Mouse (Mus musculus) intestine, postnatal 0 days (tissue): ENCODE measurements at regions not wholly inside any gene's neighbourhood (a gene's known extent, or its start where the extent isn't known, plus 50 kb on each side); places are given as distances from the start of the nearest gene placed in this dataset.

Source experiments
- ATAC-seq: fragments of 200-750 bp; cut with Nextera tagmentation; 2 replicates; pipeline ENCODE4 v1.8.0; 2017; ENCODE audit warnings: mild to moderate bottlenecking, moderate TSS enrichment, moderate library complexity
- H3K27ac ChIP-seq: fragments of 300-500 bp; sonication (generic); 2 replicates; pipeline ENCODE4 v1.5.1; 2014; ENCODE audit warnings: mild to moderate bottlenecking, low read depth, low read length, moderate library complexity
- H3K27me3 ChIP-seq: fragments of 300-500 bp; sonication (generic); replicated peaks from 2 replicates; pipeline ENCODE4 v1.6.1; 2014; ENCODE audit warnings: low read length, mixed read lengths; ENCODE audit not compliant: control insufficient read depth, insufficient read depth
- H3K36me3 ChIP-seq: fragments of 300-500 bp; sonication (generic); 2 replicates; pipeline ENCODE4 v1.6.1; 2014; ENCODE audit warnings: mild to moderate bottlenecking, moderate library complexity; ENCODE audit not compliant: control insufficient read depth, insufficient read depth
- H3K4me1 ChIP-seq: fragments of 300-500 bp; sonication (generic); replicated peaks from 2 replicates; pipeline ENCODE4 v1.6.1; 2014; ENCODE audit warnings: antibody characterized with exemption, low read length, mixed read lengths; ENCODE audit not compliant: control insufficient read depth, insufficient read depth
- H3K4me2 ChIP-seq: fragments of 300-500 bp; sonication (generic); replicated peaks from 2 replicates; pipeline ENCODE4 v1.6.1; 2014; ENCODE audit warnings: low read depth, mild to moderate bottlenecking, moderate library complexity
- H3K4me3 ChIP-seq: fragments of 300-500 bp; sonication (generic); 2 replicates; pipeline ENCODE4 v1.5.1; 2014; ENCODE audit warnings: low read depth, low read length
- H3K9ac ChIP-seq: fragments of 300-500 bp; sonication (generic); 2 replicates; pipeline ENCODE4 v1.6.1; 2014; ENCODE audit warnings: mild to moderate bottlenecking, low read depth, low read length
- H3K9me3 ChIP-seq: fragments of 300-500 bp; sonication (generic); 2 replicates; pipeline ENCODE4 v1.6.1; 2016; ENCODE audit warnings: mixed run types; ENCODE audit not compliant: control insufficient read depth
- CTCF ChIP-seq: sonication (generic); IDR thresholded peaks from 2 replicates; pipeline ENCODE4 v1.5.1; 2016; ENCODE audit warnings: low read depth, mild to moderate bottlenecking, control low read depth, antibody characterized with exemption, moderate library complexity
- WGBS: fragments of 180-500 bp; shearing (Covaris S2); extraction: QIAGEN DNeasy Blood & Tissue Kit; methylation state at CpG from one replicate; pipeline ENCODE4 v1.1.7; 2014; 5-methylcytosine and 5-hydroxymethylcytosine counted together

DNA sequence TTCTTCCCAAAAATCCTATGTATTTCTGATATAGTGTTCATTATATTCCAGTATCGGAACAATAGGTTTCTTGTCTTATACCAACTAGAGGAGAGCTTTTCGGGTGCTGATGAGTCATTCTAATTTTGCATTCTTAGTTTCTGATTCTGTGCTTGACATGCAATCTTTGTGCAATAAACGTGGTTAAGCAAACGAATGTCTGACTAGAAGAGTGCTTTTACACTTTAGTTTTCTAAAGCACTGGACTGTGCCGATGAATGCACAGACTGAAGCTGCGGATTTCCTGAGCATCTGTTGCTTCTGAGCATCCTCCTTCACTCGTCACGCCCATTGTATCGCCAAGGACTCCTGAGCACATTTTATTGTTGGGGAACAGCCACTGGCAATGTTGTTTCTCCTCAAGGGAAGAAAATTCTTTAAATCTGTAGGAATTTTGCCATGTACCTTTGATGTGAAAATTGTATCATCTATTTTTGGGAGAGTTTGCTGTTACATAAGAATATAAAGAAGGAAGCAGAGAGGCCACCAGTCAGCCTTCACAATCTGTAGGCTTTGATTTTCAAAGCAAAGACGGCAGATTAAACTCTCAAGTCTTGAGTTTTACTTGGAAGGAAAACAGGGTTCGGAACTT is 346.8 kb downstream of the Plk2 start:
- Histone ChIP-seq H3K9me3 (no peaks in the 10 kb centered on the region), H3K4me2 (no peak overlapping the region), H3K4me3 (no peak overlapping the region), H3K27ac (no peak overlapping the region), H3K9ac (no peak overlapping the region), H3K27me3 (no peaks in the 10 kb centered on the region), H3K4me1 (no peaks in the 10 kb centered on the region), H3K36me3 (no peaks in the 10 kb centered on the region)
- ATAC-seq = no peak
- 68% methylated on average over 11 of the region's 11 CpGs for WGBS
- TF ChIP-seq CTCF = no peak

DNA sequence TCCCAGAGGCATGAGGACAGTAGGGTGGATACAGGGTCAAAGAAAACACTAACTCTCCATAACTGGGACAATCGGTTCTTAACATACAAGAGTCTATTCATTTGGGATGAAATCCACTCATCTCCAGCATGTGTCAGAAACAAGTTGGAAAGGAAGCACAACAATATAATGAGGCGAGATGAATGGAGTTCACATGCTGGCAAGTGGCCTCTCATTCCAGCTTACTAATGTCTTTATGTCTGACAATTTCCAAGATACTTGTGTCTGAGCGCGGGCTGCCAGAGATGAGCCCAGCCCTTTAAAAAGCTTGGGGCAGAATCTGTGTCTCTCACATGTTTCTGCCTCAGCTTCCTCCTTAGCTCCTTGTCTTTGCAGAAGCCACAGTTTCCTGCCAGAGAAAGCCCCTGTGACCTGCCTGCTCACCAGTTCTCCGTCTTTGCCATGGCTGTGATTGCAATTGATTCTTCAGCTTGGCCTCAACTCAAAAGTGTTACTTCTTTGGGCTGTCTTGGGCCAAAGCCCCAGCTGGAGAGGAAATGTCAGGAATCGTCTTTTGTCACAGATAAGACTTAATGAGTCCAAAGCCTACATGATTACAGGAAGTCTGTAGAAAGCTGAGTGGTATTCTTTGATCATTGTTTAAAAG is 352.5 kb downstream of the Plk2 start:
- no peak for ATAC-seq
- H3K4me1 ChIP-seq = no peaks in the 10 kb centered on the region
- H3K36me3 ChIP-seq = no peaks in the 10 kb centered on the region
- H3K9me3 ChIP-seq = no peaks in the 10 kb centered on the region
- H3K27me3 ChIP-seq = no peaks in the 10 kb centered on the region
- no peak overlapping the region for H3K9ac ChIP-seq
- H3K4me2 ChIP-seq = no peak overlapping the region; the same call in 1 of the 2 replicates
- H3K27ac ChIP-seq = no peak overlapping the region
- TF ChIP-seq CTCF = no peak
- WGBS = 41% methylated on average over 6 of the region's 6 CpGs
- H3K4me3 ChIP-seq = no peak overlapping the region

DNA sequence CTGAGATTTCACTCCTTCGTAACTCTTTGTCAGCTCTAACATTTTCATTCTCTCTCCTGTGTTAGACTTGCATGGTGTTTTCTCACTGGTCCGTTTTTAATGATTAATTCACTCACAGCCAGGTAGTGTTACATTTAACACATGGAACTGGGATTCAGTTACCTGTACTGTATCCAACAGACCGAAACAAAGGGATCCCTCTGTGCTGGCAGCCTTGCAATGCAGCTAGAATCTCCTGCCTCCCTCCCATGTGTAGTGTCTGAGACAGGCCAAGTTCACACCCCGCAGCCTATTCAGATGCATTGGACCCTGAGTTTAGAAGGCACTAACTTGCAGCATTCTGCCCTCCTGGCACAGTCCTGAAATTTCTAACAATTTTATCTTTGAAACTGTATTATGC is 357.9 kb downstream of the Plk2 start:
- ATAC-seq = no peak
- H3K9ac ChIP-seq = no peak overlapping the region
- no peak overlapping the region for H3K27ac ChIP-seq
- no peaks in the 10 kb centered on the region for H3K36me3 ChIP-seq
- no peaks in the 10 kb centered on the region for H3K9me3 ChIP-seq
- no peaks in the 10 kb centered on the region for H3K27me3 ChIP-seq
- no peak overlapping the region for H3K4me2 ChIP-seq
- no peak for TF ChIP-seq CTCF
- no peak overlapping the region for H3K4me3 ChIP-seq
- WGBS = 88% methylated on average over 4 of the region's 4 CpGs
- H3K4me1 ChIP-seq = no peaks in the 10 kb centered on the region

DNA sequence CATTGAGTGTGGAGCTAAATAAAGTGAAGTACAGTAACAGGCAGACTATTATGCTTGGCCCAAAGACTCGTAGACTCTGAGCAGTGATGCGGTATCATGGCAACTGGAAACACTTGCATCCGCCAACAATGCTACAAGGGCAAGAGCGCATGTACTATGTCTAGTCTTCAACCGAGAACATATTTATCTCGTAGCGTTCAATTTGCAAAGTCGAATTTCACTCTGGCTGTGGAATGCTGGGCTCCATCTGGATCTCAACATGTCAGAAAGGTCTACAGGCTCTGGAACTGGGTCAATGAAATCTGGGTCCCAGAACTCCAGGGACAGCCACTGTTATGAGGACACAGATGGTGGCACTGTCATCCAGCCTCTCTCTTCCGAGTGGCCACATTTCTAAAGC is 359.7 kb downstream of the Plk2 start:
- Histone ChIP-seq H3K27me3 (no peaks in the 10 kb centered on the region), H3K4me2 (no peak overlapping the region), H3K9ac (no peak overlapping the region), H3K36me3 (no peaks in the 10 kb centered on the region), H3K27ac (no peak overlapping the region), H3K4me3 (no peak overlapping the region), H3K4me1 (no peaks in the 10 kb centered on the region), H3K9me3 (no peaks in the 10 kb centered on the region)
- ATAC-seq = no peak
- WGBS = 87% methylated on average over 9 of the region's 9 CpGs
- TF ChIP-seq CTCF = no peak

DNA sequence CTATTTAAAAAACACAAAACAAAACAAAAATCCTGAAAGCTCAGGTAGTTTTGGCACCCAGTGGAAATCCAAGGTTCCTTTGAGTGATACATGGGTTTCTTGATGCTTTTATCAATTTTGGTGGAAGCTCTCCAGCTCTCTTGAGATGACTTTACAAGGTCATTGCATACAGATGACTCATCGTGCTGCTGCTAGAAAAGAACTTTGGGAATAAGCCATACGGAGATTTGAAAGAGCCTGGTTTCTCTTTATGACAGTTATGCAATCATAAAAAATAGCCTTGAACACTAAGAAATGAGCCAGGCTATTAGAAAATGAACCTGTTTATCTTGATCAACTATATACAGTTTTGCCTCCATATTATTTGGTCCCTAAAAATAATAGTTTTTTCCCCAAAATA is 362.0 kb downstream of the Plk2 start:
- no peak for ATAC-seq
- Histone ChIP-seq H3K4me3 (no peak overlapping the region), H3K4me2 (no peak overlapping the region), H3K4me1 (no peaks in the 10 kb centered on the region), H3K9ac (no peak overlapping the region), H3K9me3 (no peaks in the 10 kb centered on the region), H3K27ac (no peak overlapping the region), H3K36me3 (no peaks in the 10 kb centered on the region), H3K27me3 (no peaks in the 10 kb centered on the region)
- 36% methylated on average over 2 of the region's 2 CpGs for WGBS
- no peak for TF ChIP-seq CTCF

DNA sequence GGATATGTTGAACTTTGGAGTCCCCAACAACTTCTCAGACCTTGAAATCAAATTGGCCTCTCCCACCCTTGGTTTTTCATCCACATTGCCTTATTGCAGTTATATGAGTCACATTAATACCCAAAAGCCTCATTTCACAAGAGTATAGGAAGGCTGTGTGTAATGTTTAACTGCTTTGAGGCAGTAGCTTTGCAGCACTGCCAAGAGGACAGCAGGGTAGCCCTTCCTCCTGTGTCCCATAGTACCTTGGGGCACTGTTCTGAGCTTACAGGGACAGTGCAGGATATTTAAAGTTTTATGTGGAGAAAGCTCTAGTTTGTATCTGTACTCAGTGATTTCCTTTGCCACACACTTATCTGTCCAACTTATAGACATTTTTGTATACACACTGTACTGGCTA is 374.4 kb downstream of the Plk2 start:
- no peak overlapping the region for H3K27ac ChIP-seq
- no peak overlapping the region for H3K4me3 ChIP-seq
- H3K9ac ChIP-seq = no peak overlapping the region
- no peaks in the 10 kb centered on the region for H3K9me3 ChIP-seq
- 0 out of 2 replicates have a peak, but pooled peaks have one; percentile 31 for ATAC-seq
- no peak overlapping the region for H3K4me2 ChIP-seq
- no peak for TF ChIP-seq CTCF
- no peaks in the 10 kb centered on the region for H3K27me3 ChIP-seq
- H3K4me1 ChIP-seq = no peaks in the 10 kb centered on the region
- H3K36me3 ChIP-seq = no peaks in the 10 kb centered on the region
